Mouse (Mus musculus) E14TG2a.4 (cell line): ENCODE measurements around the gene Pqbp1.

Experiments
- H3K27me3 ChIP-seq: 2 replicates; pipeline ENCODE4 v1.6.1; 2014; ENCODE audit warnings: low read length, control low read depth; ENCODE audit not compliant: insufficient read depth
- H3K36me3 ChIP-seq: 2 replicates; pipeline ENCODE4 v1.6.1; 2014; ENCODE audit warnings: low read length, control low read depth; ENCODE audit not compliant: insufficient read depth
- H3K4me1 ChIP-seq: replicated peaks from 2 replicates; pipeline ENCODE4 v1.6.1; 2014; ENCODE audit warnings: low read depth, low read length, control low read depth
- H3K4me3 ChIP-seq: replicated peaks from 2 replicates; pipeline ENCODE4 v1.5.1; 2014; ENCODE audit warnings: mild to moderate bottlenecking, low read length
- H3K9me3 ChIP-seq: 2 replicates; pipeline ENCODE4 v1.6.1; 2014; ENCODE audit warnings: low read length, control low read depth
- CTCF ChIP-seq: conservative IDR thresholded peaks from 2 replicates; pipeline ENCODE4 v1.5.1; 2014; ENCODE audit warnings: low read length
- NANOG ChIP-seq: IDR thresholded peaks from 2 replicates; pipeline ENCODE4 v1.6.1; 2014; ENCODE audit warnings: borderline replicate concordance, low read length, mixed read lengths
- POU5F1 ChIP-seq: IDR thresholded peaks from 2 replicates; pipeline ENCODE4 v1.6.1; 2014; ENCODE audit warnings: low read length, borderline replicate concordance

The Pqbp1 gene

DNA sequence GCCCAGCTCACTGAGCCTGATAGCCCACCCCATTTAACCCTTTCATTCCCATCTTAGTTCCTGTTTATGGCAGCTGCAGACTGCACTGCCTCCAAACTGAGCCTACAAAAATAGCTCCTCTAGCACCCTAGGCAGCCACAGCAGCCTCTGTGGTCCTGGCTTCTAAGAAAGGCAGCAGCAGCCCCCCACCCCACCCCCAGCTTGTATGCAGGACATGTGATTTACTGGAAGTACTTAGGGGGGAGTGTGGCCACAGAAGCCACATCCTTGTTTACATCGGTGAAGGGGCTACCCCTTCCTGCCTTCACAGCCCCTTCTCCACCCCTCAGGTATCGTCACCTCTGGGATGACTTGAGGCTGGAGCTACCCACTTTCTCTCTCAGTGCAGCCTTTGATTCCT is 33.7 kb downstream of the Pqbp1 start:
- Histone ChIP-seq H3K36me3 (peaks cover 44% of the 10 kb centered on the region), H3K27me3 (no peaks in the 10 kb centered on the region), H3K4me3 (no peak overlapping the region), H3K4me1 (peaks cover 65% of the 10 kb centered on the region), H3K9me3 (no peaks in the 10 kb centered on the region)
- TF ChIP-seq NANOG = no peak
- no peak for TF ChIP-seq POU5F1
- TF ChIP-seq CTCF = no peak

DNA sequence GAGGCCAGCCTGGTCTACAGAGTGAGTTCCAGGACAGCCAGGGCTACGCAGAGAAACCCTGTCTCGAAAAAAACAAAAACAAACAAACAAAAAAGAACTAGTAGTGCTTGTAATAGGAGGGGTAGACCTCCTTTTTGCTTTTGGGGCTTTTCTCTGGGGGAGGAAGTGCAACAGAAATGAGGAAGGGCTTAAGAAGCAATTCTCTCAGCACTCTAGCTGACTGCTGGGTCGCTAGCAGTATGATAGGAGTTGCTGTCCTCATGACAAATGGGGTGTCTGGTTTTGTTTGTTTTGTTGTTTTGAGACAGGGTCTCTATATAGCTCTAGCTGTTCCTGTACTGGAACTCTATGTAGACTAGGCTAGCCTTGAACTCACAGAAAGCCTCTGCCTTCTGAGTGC is 34.5 kb downstream of the Pqbp1 start:
- Histone ChIP-seq H3K36me3 (peaks cover 49% of the 10 kb centered on the region), H3K9me3 (no peaks in the 10 kb centered on the region), H3K4me1 (peaks cover 62% of the 10 kb centered on the region), H3K27me3 (no peaks in the 10 kb centered on the region), H3K4me3 (no peak overlapping the region)
- no peak for TF ChIP-seq CTCF
- no peak for TF ChIP-seq NANOG
- no peak for TF ChIP-seq POU5F1

DNA sequence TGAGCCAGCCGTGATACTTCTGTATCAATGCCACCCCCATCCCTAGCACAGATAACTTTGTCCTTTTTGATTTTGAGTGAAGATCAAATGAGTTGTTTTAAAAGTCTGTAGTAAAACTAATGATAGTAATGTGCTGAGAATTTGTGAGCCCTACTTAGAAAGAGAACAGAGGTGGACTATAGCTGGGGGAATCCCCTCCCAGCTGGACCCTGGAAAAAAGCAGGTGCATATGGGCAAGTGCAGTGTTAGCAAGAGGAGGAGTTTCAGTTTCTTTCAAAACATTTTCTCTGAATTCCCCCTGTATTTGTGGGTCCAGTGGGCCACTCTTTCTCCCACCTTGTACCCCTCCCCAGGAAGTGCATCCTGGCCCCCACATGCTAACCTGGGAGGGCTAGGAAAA is 35.9 kb downstream of the Pqbp1 start:
- no peak for TF ChIP-seq POU5F1
- TF ChIP-seq CTCF = no peak
- TF ChIP-seq NANOG = no peak
- H3K4me3 ChIP-seq = no peak overlapping the region
- H3K4me1 ChIP-seq = peaks cover 52% of the 10 kb centered on the region
- H3K9me3 ChIP-seq = no peaks in the 10 kb centered on the region
- H3K36me3 ChIP-seq = peaks cover 60% of the 10 kb centered on the region
- no peaks in the 10 kb centered on the region for H3K27me3 ChIP-seq

DNA sequence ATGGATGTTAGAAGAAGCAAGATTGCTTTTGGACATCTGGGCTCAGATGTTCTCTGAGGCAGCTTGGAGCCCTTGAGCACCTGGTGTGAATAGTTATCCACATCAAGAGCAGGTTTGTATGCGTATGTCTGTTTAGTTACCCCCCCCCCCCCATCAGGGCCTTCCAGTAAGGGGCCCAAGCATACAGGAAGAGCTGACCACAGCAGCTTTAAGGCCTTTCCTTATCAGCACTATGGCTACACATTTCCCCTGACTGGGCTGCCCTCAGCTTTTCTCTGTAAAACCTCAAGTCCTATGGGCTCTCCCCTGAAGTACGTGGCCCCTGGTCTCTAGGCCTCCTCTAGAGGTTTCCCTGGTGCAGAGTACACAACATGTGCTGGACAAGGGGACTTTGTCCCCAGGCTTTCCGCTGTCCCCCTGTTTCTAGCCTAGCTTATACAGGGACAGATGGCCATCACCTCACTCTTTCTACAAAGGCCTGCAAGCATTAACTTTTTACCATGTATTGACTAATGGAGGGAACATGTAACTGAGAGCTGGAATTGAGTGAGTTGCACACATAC is 39.8 kb downstream of the Pqbp1 start:
- H3K9me3 ChIP-seq = no peaks in the 10 kb centered on the region
- TF ChIP-seq CTCF (no peak), POU5F1 (no peak), NANOG (no peak)

DNA sequence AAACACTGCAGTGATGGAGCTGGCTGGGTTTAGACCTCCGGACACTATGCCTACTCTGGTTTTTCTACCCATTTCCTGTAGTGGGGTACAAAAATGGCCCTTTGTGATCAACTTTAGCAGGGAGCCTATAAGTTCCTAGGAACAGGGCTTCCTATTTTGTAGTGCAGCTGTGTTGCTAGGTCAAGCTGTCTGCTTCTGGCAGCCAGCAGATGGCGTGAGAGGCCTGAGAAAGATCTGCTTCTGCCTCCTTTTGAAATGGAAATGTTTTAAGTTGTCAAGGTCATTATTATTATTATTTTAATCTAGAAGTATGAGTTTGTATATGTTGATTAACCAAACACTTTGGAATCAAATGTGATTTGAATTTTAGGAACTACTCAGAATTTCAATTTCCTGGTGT is 44.5 kb downstream of the Pqbp1 start:
- Histone ChIP-seq H3K4me3 (no peak overlapping the region), H3K27me3 (no peaks in the 10 kb centered on the region), H3K4me1 (peaks cover 6% of the 10 kb centered on the region), H3K9me3 (no peaks in the 10 kb centered on the region), H3K36me3 (peaks cover 63% of the 10 kb centered on the region)
- no peak for TF ChIP-seq POU5F1
- TF ChIP-seq CTCF = peak; percentile 36

More for the DNA sequence above, 39.8 kb downstream of the Pqbp1 start:
- Histone ChIP-seq H3K4me3 (no peak overlapping the region), H3K27me3 (no peaks in the 10 kb centered on the region), H3K4me1 (peaks cover 19% of the 10 kb centered on the region), H3K36me3 (peaks cover 49% of the 10 kb centered on the region)

DNA sequence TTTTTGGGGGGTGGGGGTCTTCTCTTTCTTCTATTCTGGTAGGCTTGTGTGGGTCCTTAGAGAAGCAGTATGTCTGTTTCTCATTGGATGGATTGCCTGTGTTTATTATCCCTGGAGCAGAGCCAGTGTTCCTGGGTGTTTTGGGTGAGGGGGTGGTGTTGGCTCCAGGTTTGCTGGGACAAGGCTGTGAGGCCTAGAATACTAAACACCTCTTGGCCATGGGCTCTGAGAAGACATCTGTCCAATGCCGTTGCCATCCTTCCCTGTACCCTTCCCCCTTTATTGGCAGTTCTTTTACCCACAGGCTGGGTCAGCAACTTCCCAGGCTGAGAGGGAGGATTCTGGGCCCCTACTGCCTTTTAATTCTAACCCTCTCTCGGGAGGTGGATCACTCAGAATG is 51.2 kb downstream of the Pqbp1 start:
- TF ChIP-seq NANOG = no peak
- no peak for TF ChIP-seq CTCF
- no peak for TF ChIP-seq POU5F1
- no peaks in the 10 kb centered on the region for H3K9me3 ChIP-seq
- H3K4me3 ChIP-seq = no peak overlapping the region
- H3K4me1 ChIP-seq = peaks cover 27% of the 10 kb centered on the region
- no peaks in the 10 kb centered on the region for H3K27me3 ChIP-seq
- H3K36me3 ChIP-seq = peaks cover 75% of the 10 kb centered on the region
